Mouse (Mus musculus) midbrain, embryonic 16.5 days (tissue): Measurements from ENCODE around the gene Lama1. TPM values are rescaled to one million over a fixed set of nuclear protein-coding genes. Genes with fewer than 3 reads are reported as not detected.
A peak's percentile ranks its signal among the peaks of the same experiment; 100 is the strongest.

Experiments
- ATAC-seq: fragments of 200-750 bp; cut with Nextera tagmentation; 2 replicates; pipeline ENCODE4 v1.8.0; 2017; ENCODE audit warnings: moderate TSS enrichment
- H3K27ac ChIP-seq: fragments of 300-500 bp; sonication (generic); 2 replicates; pipeline ENCODE4 v1.5.1; 2014; ENCODE audit warnings: mild to moderate bottlenecking, low read length, mixed read lengths
- H3K27me3 ChIP-seq: fragments of 300-500 bp; sonication (generic); 2 replicates; pipeline ENCODE4 v1.6.1; 2014; ENCODE audit warnings: low read depth, low read length, mixed read lengths; ENCODE audit not compliant: control insufficient read depth, insufficient read depth
- H3K36me3 ChIP-seq: fragments of 300-500 bp; sonication (generic); 2 replicates; pipeline ENCODE4 v1.6.1; 2014; ENCODE audit warnings: mild to moderate bottlenecking, low read length, moderate library complexity, mixed read lengths; ENCODE audit not compliant: control insufficient read depth, insufficient read depth
- H3K4me1 ChIP-seq: fragments of 300-500 bp; sonication (generic); 2 replicates; pipeline ENCODE4 v1.6.1; 2014; ENCODE audit warnings: mild to moderate bottlenecking, low read length, mixed read lengths; ENCODE audit not compliant: control insufficient read depth, insufficient read depth
- H3K4me2 ChIP-seq: fragments of 300-500 bp; sonication (generic); 2 replicates; pipeline ENCODE4 v1.6.1; 2014; ENCODE audit warnings: mild to moderate bottlenecking, low read length, mixed read lengths
- H3K4me3 ChIP-seq: fragments of 300-500 bp; sonication (generic); 2 replicates; pipeline ENCODE4 v1.5.1; 2014; ENCODE audit warnings: low read depth, mild to moderate bottlenecking, low read length, moderate library complexity, mixed read lengths
- H3K9ac ChIP-seq: fragments of 300-500 bp; sonication (generic); 2 replicates; pipeline ENCODE4 v1.6.1; 2014; ENCODE audit warnings: low read depth, low read length, mixed read lengths
- H3K9me3 ChIP-seq: fragments of 300-500 bp; sonication (generic); replicated peaks from 2 replicates; pipeline ENCODE4 v1.6.1; 2014; ENCODE audit warnings: mild to moderate bottlenecking, low read length, mixed read lengths; ENCODE audit not compliant: control insufficient read depth, poor library complexity, severe bottlenecking
- WGBS: fragments of 180-500 bp; shearing (Covaris S2); extraction: QIAGEN DNeasy Blood & Tissue Kit; methylation state at CpG from one replicate; pipeline ENCODE4 v1.1.7; 2014; 5-methylcytosine and 5-hydroxymethylcytosine counted together
- polyA plus RNA-seq: library from polyadenylated mRNA; unstranded; fragments of >200 nt; fragmentation: Nextera tagmentation; extraction: Ambion mirVana; gene quantifications from 2 replicates; pipeline ENCODE4 v1.2.1, GENCODE M21; 2015

Lama1 gene
- polyA plus RNA-seq, 1 experiment from 2014 or later: 5.4 TPM

DNA sequence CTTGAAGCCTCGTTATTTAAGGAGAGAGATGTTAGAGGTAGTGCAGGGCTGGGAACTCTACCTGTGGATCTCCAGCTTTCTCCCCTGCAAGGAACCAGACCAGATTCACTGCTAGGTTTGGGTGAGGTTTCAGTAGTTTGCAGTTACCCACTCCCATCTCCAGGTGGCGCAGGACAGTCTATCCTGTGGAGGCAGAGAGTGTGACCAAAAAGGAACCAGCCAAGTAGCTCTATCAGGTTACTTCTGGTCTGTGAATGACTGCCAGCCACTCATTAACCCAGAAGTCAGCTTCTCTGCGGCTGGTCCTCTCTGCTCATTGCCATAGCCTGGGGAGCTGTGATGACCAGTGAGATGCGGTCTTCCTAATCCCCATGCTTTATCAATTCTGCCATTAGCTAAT lies 82.8 kb downstream of the Lama1 start:
- ATAC-seq: no peak
- H3K27me3 ChIP-seq: no peaks in the 10 kb centered on the region
- no peaks in the 10 kb centered on the region for H3K9me3 ChIP-seq
- no peak overlapping the region for H3K4me3 ChIP-seq
- H3K9ac ChIP-seq: no peak overlapping the region
- no peak overlapping the region for H3K4me2 ChIP-seq
- H3K4me1 ChIP-seq: no peaks in the 10 kb centered on the region
- WGBS: 51% methylated on average over 4 of the region's 4 CpGs
- H3K36me3 ChIP-seq: no peaks in the 10 kb centered on the region
- H3K27ac ChIP-seq: no peak overlapping the region

DNA sequence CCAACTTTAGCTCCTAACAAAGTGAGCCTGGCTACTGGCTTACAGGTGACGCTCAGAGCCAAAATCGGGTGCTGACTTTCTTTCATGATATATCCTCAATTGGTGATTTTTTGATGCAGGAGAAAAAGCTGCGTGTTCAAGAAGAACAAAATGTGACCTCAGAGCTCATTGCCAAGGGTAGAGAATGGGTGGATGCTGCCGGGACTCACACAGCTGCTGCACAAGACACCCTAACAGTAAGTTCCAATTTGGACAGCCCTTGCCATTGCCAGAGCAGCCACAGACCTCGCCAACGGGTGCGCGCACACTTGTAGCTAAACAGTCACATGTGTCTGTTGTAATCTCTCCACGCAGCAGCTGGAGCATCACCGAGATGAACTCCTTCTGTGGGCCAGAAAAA lies 94.0 kb downstream of the Lama1 start:
- 94% methylated on average over 10 of the region's 10 CpGs for WGBS
- no peak overlapping the region for H3K4me2 ChIP-seq
- no peaks in the 10 kb centered on the region for H3K36me3 ChIP-seq
- H3K4me3 ChIP-seq: no peak overlapping the region
- H3K9ac ChIP-seq: no peak overlapping the region
- H3K27ac ChIP-seq: no peak overlapping the region
- H3K9me3 ChIP-seq: no peaks in the 10 kb centered on the region
- no peak for ATAC-seq
- no peaks in the 10 kb centered on the region for H3K4me1 ChIP-seq
- H3K27me3 ChIP-seq: no peaks in the 10 kb centered on the region

DNA sequence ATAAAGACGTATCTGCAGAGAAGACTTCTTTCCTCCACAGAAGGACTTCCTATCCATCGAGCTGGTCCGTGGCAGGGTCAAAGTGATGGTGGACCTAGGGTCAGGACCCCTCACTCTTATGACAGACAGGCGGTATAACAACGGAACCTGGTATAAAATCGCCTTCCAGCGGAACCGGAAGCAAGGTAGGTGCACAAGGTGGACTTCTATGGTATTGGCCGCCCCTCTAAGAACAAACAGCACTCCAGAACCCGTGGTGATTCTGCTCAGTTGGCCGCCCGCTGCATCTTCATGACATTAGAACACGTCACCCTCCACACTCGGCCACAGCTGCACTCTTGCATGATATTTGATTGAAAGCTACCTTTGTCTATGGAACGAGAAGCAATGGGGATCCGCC lies 112.1 kb downstream of the Lama1 start:
- Histone ChIP-seq H3K27me3 (no peaks in the 10 kb centered on the region), H3K4me1 (no peaks in the 10 kb centered on the region), H3K4me2 (no peak overlapping the region), H3K4me3 (no peak overlapping the region), H3K36me3 (peaks cover 12% of the 10 kb centered on the region), H3K27ac (no peak overlapping the region), H3K9me3 (no peaks in the 10 kb centered on the region), H3K9ac (no peak overlapping the region)
- no peak for ATAC-seq
- WGBS: 91% methylated on average over 16 of the region's 16 CpGs

DNA sequence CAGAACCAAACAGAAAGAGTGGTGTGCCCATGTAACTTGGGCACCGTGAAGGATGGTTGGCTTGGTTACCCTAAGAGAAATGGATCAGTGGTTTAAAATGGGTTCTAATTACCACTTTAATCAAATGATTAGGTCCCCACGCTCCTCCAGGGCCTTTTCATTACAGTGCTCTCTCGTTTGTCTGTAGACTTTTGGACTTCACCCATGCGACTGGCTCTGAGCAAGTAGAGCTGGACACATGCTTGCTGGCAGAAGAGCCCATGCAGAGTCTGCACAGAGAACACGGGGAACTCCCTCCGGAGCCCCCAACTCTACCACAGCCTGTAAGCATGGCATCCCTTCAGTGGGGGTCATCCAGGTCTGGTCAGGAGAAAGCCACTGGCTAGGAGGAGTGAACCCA lies 116.6 kb downstream of the Lama1 start:
- Histone ChIP-seq H3K36me3 (peaks cover 8% of the 10 kb centered on the region), H3K4me3 (no peak overlapping the region), H3K4me2 (no peak overlapping the region), H3K9ac (no peak overlapping the region), H3K9me3 (no peaks in the 10 kb centered on the region), H3K4me1 (no peaks in the 10 kb centered on the region), H3K27ac (no peak overlapping the region), H3K27me3 (no peaks in the 10 kb centered on the region)
- WGBS: 95% methylated on average over 6 of the region's 6 CpGs
- no peak for ATAC-seq

DNA sequence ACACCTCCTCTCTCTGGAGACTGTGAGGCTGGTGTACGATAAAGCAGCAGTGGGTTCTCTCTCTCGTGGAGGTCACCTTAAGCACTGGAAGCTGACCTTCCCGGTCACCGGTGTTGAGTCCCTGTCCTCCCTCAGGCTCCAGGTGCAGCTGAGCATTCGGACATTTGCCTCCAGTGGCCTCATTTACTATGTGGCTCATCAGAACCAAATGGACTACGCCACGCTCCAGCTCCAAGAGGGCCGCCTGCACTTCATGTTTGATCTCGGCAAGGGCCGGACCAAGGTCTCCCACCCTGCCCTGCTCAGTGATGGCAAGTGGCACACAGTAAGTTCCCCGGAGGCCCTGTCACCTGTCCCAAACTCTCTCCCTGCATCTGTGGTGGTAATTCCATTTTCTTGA lies 118.7 kb downstream of the Lama1 start:
- no peaks in the 10 kb centered on the region for H3K9me3 ChIP-seq
- no peak overlapping the region for H3K4me2 ChIP-seq
- no peak overlapping the region for H3K27ac ChIP-seq
- H3K4me3 ChIP-seq: no peak overlapping the region
- no peaks in the 10 kb centered on the region; the same call in none of the 2 replicates for H3K36me3 ChIP-seq
- no peak overlapping the region for H3K9ac ChIP-seq
- H3K27me3 ChIP-seq: no peaks in the 10 kb centered on the region
- ATAC-seq: no peak
- no peaks in the 10 kb centered on the region for H3K4me1 ChIP-seq
- WGBS: 95% methylated on average over 11 of the region's 11 CpGs

DNA sequence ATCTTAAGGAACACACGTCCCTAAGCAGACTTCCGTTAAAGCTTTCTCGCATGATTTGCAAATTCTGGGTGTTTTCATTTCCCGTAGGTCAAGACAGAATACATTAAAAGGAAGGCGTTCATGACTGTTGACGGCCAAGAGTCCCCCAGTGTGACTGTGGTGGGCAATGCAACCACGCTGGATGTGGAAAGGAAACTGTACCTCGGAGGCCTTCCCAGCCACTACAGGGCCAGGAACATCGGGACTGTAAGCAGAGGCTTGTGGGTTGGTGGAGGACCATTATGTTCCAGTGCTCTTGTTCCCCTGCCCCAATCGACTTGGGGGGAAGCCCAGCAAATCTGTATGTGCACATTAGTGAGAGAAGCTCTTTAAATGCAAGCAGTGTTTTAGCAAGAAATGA lies 119.9 kb downstream of the Lama1 start:
- 93% methylated on average over 10 of the region's 10 CpGs for WGBS

DNA sequence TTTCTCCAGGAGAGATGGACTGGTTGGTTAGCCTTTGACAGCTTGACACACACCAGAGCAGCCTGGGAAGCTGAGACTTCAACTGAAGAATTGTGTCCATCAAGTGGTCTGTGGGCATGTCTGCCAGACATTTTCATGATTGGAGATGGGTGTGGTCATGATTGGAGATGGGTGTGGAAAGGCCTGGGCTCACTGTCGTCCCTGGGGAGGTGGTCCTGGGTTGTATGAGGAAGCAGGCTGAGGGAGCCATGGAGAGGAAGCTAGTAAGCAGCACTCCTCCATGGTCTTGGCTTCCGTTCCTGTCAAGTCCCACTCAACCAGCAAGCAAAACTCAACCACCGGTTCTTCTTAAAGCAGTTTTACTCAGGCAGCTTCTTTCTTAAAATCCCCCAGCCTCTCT lies 130.4 kb downstream of the Lama1 start:
- no peaks in the 10 kb centered on the region for H3K4me1 ChIP-seq
- H3K4me2 ChIP-seq: no peak overlapping the region
- no peak overlapping the region for H3K4me3 ChIP-seq
- H3K27ac ChIP-seq: no peak overlapping the region
- no peaks in the 10 kb centered on the region for H3K27me3 ChIP-seq
- ATAC-seq: no peak
- peaks cover 2% of the 10 kb centered on the region; the same call in 1 of the 2 replicates for H3K9me3 ChIP-seq
- 94% methylated on average over 3 of the region's 3 CpGs for WGBS
- H3K36me3 ChIP-seq: no peaks in the 10 kb centered on the region
- H3K9ac ChIP-seq: no peak overlapping the region

More for the DNA sequence above, 119.9 kb downstream of the Lama1 start:
- Histone ChIP-seq H3K27ac (no peak overlapping the region), H3K27me3 (no peaks in the 10 kb centered on the region), H3K9me3 (no peaks in the 10 kb centered on the region), H3K36me3 (no peaks in the 10 kb centered on the region; the same call in none of the 2 replicates), H3K9ac (no peak overlapping the region), H3K4me1 (no peaks in the 10 kb centered on the region), H3K4me3 (no peak overlapping the region), H3K4me2 (no peak overlapping the region)
- no peak for ATAC-seq

DNA sequence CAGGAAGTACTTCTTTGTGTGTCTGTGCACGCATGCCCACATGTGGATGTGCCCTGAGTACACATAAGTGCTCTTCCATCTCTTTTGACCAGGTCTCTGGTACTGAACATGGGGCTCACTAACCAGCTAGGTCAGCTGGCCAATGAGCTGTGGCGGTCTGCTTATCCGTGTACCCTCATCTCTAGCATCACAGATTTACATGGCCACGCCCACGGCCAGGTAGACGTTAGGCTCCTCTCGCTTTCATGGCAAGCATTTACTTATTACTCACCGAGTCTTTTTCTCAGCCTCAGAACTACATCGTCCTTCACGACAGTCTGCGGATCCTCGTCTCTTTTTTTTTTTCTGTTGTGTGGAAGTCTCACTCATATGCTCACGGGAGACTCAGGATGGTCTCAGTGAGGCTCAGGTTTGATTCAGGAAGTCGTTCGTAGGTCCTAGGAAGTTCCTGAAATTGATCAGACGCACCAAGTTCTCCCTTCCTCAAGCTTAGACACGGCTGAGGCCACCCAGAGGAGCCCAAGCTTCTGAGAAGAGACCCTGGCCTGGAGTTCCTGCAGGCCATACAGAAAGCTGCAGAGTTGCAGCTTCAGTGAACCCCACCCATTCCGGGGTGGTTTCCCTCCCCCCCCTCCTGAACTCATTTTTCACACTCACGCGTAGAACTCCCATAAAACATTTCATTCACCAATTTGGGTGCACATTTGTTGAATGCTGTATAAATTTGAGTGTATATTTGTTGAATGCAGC lies 139.3 kb downstream of the Lama1 start:
- H3K27me3 ChIP-seq: no peaks in the 10 kb centered on the region
- H3K27ac ChIP-seq: no peak overlapping the region
- no peaks in the 10 kb centered on the region for H3K4me1 ChIP-seq
- no peaks in the 10 kb centered on the region for H3K9me3 ChIP-seq
- H3K4me3 ChIP-seq: no peak overlapping the region
- no peak for ATAC-seq
- no peaks in the 10 kb centered on the region for H3K36me3 ChIP-seq
- WGBS: 95% methylated on average over 20 of the region's 20 CpGs
- no peak overlapping the region for H3K4me2 ChIP-seq
- no peak overlapping the region for H3K9ac ChIP-seq

DNA sequence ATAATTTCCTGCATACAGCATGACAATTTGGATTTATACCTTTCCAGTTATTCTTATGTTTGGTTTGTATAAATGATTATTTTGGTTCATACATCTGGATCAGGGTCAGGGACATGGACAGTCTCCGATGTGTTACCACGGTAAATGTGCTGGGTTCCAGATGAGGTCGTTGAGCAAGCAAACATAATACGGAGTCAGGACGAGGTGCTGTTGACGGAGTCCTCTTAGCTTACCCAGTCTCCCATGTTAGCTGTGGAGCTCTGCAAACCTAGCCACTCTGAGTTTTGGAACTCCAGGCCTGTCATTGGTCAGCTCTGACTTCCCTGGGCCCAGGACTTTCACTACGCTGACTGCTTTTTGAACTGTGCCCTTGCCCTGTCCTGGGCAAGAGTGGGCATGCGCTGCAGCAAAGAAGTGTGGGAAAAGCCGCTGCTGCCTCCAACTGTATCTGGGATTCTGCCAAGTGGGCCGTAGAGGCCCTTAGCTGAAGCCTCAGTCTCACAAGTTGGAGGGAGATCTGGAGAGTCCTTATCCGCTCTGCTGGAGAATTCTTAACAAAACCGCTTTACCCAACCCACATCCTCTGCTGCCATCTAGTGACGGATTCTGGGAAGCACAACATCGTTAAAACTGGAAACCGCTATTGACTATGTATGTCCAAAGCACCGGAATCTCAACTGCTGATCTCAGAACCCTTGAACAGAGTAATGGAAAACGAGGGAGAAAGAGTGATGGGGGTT lies 140.5 kb downstream of the Lama1 start:
- Histone ChIP-seq H3K36me3 (no peaks in the 10 kb centered on the region), H3K4me1 (no peaks in the 10 kb centered on the region), H3K4me3 (no peak overlapping the region), H3K27me3 (no peaks in the 10 kb centered on the region), H3K9me3 (no peaks in the 10 kb centered on the region), H3K27ac (no peak overlapping the region), H3K4me2 (no peak overlapping the region), H3K9ac (no peak overlapping the region)
- peak; percentile 77 for ATAC-seq
- WGBS: 58% methylated on average over 17 of the region's 17 CpGs
